Mouse (Mus musculus) monocyte, adult 59 days (primary cell): ENCODE results near the gene Itsn2. TPM values are rescaled to one million over a fixed set of nuclear protein-coding genes. Genes with fewer than 3 reads are reported as not detected.

ENCODE experiments used
- total RNA-seq, 2 experiments: library from RNA; stranded (reverse); gene quantifications; one replicate each; pipeline ENCODE4 v1.2.4; 2023

Gene Itsn2
- 100 to 1,000 TPM; 156 to 168 TPM for total RNA-seq

DNA sequence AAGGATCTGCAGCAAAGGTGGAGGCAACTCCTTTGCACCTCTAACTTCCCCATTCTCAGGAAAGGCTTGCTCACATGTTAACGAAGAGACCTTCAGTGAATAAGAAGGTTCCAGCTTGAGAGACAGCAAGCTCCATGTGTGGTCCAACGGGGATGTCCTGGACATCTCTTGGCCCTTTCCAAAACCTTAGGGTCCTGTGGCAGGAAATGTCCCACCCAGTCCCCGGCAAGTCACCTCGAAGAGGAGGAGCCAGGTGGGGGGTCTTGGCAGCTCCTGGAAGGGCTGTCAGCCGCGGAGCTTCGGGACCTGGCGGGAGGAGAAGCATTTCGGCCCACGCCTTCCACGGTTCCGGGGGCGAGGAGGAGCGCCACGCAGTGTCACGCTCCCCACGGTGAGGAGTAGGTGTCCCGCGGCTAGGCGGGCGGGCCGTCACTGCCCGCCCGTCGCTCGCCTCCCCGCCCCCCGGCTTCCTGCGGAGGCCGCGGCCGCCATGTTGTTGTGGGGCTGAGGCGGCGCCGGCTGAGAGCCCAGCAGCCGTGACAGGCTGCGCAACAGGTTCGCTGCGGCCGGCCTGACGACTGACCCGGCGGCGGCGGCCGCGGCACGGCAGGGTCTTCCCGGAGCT, at the start of gene Itsn2, which contains the start of gene Gm3625:
Gene Itsn2, plus strand, starts transcription at position 98 of the 625 bp plus-strand sequence.
Gene Gm3625, minus strand, starts transcription at position 387 of the 625 bp plus-strand sequence.

DNA sequence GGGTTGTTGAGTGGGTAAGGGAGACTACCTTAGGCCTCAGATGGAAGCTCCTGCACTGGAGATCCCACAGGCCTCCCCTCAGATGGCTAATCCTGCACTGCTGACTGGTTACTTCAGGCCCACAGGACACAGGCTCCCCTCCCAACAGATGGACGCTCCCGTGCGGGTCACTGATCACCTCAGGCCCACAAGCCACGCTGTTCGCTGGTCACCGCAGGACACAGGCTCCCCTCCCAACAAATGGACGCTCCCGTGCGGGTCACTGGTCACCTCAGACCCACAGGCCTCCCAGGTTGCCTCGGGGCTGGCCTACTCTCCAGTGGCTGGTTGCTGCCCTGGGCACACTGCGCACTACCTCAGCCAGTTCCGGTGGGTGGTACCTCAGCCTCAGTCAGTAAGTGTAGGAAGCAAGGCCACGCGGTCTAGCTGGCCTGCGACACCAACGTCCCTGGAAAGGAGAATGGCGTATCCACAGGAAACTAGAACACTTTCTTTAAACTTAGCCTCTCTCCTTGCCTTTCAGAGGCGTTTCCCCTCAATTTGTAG, 145.7 kb downstream of the Itsn2 start, which contains the start of gene Fam228a:
Gene Fam228a, minus strand, starts transcription at position 400 of the 546 bp plus-strand sequence.

Other genes with a start within 250 kb of the Itsn2 start
- gene Ncoa1, start 115.5 kb upstream of the Itsn2 start, total RNA-seq, result 10 to 100 TPM; 60.5 to 62.7 TPM
- gene Gm3625, start 289 bp downstream of the Itsn2 start, total RNA-seq, result not detected
- not detected for gene Fam228a, start 145.8 kb downstream of the Itsn2 start, total RNA-seq
- gene Pfn4, start 176.4 kb downstream of the Itsn2 start, total RNA-seq, result under 1 TPM; 0.47 to 0.82 TPM
- 1 to 10 TPM; 1.6 to 4.6 TPM for gene Fam228b, start 176.6 kb downstream of the Itsn2 start, total RNA-seq
- 100 to 1,000 TPM; 119 to 129 TPM for gene Sf3b6, start 224.9 kb downstream of the Itsn2 start, total RNA-seq
- gene Fkbp1b, start 249.0 kb downstream of the Itsn2 start, total RNA-seq, result 10 to 100 TPM; 18.2 to 18.3 TPM